Mouse (Mus musculus) midbrain, embryonic 15.5 days (tissue): Measurements from ENCODE around the gene Pan3. TPM values are rescaled to one million over a fixed set of nuclear protein-coding genes. Genes with fewer than 3 reads are reported as not detected.
A peak's percentile ranks its signal among the peaks of the same experiment; 100 is the strongest.
"Not testable (repeated sequence)": the region's sequence is repeated elsewhere in the genome, so short reads cannot be mapped to it uniquely, and the experiment has no call there.

Experiments used
- ATAC-seq: fragments of 200-750 bp; cut with Nextera tagmentation; replicated peaks from 2 replicates; pipeline ENCODE4 v1.8.0; 2017; ENCODE audit warnings: moderate TSS enrichment
- H3K27ac ChIP-seq: fragments of 300-500 bp; sonication (generic); 2 replicates; pipeline ENCODE4 v1.5.1; 2015; ENCODE audit warnings: mild to moderate bottlenecking, inconsistent platforms
- H3K27me3 ChIP-seq: fragments of 300-500 bp; sonication (generic); replicated peaks from 2 replicates; pipeline ENCODE4 v1.6.1; 2015; ENCODE audit warnings: inconsistent platforms
- H3K36me3 ChIP-seq: fragments of 300-500 bp; sonication (generic); replicated peaks from 2 replicates; pipeline ENCODE4 v1.6.1; 2015; ENCODE audit warnings: inconsistent platforms
- H3K4me1 ChIP-seq: fragments of 300-500 bp; sonication (generic); 2 replicates; pipeline ENCODE4 v1.6.1; 2015; ENCODE audit warnings: inconsistent platforms
- H3K4me2 ChIP-seq: fragments of 300-500 bp; sonication (generic); 2 replicates; pipeline ENCODE4 v1.6.1; 2015; ENCODE audit warnings: inconsistent platforms, mild to moderate bottlenecking, moderate library complexity
- H3K4me3 ChIP-seq: fragments of 300-500 bp; sonication (generic); 2 replicates; pipeline ENCODE4 v1.5.1; 2015; ENCODE audit warnings: mild to moderate bottlenecking, inconsistent platforms
- H3K9ac ChIP-seq: fragments of 300-500 bp; sonication (generic); 2 replicates; pipeline ENCODE4 v1.6.1; 2015; ENCODE audit warnings: mild to moderate bottlenecking, inconsistent platforms
- H3K9me3 ChIP-seq: fragments of 300-500 bp; sonication (generic); 2 replicates; pipeline ENCODE4 v1.6.1; 2016; ENCODE audit warnings: inconsistent platforms
- whole genome bisulfite sequencing: fragments of 180-500 bp; shearing (Covaris S2); methylation state at CpG from one replicate; pipeline ENCODE4 v1.1.7; 2015; ENCODE audit warnings: mixed read lengths; 5-methylcytosine and 5-hydroxymethylcytosine counted together
- polyA plus RNA-seq: library from polyadenylated mRNA; unstranded; fragments of >200 nt; fragmentation: Nextera tagmentation; extraction: Ambion mirVana; gene quantifications from 2 replicates; pipeline ENCODE4 v1.2.1, GENCODE M21; 2015

The Pan3 gene
- polyA plus RNA-seq, 1 experiment from 2014 or later = 66.0 TPM

- Histone ChIP-seq H3K4me3 (no peak overlapping the region), H3K36me3 (peaks cover 17% of the 10 kb centered on the region), H3K4me2 (no peak overlapping the region), H3K9ac (no peak overlapping the region), H3K9me3 (no peaks in the 10 kb centered on the region), H3K27ac (no peak overlapping the region), H3K4me1 (no peaks in the 10 kb centered on the region), H3K27me3 (no peaks in the 10 kb centered on the region)
- 72% methylated on average over 11 of the region's 11 CpGs for WGBS
- no peak for ATAC-seq
Observed at GRCm38 (mm10) chr5:147545731-147546241, 115.8 kb downstream of the Pan3 start.

DNA sequence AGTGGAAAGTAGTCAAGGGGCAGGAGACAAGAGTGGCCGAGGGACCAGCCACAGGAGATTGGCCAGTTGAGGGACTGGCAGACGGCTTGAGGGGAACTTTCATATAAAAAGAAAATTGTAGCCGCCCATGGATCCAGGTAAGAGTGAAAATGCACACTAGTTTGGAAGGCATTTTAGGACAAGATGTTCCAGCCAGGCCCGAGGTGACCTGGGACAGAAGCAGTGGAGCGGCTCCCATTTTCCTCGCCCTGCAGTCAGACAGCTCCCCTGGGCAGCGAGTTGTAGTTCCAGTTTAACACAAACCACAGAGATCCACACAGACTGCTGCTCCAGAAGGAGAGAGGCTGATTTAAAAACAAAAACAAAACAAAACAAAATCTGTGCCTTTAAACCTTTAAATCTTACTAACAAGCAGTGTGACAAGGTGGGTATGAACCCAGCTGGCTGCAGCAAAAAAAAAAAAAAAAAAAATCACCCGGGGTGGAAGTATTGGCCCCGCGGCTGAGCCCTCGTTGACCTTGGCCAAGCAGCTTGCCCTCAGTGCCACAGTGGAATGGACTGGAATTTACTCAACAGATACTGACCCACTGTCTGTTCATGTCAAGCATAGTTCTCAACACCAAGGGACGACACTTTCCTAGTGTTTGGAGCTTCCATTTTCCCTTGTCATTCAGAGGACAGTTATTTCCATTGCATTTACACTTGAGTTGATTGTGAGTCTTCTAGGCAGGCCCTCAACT is 119.2 kb downstream of the Pan3 start:
- 90% methylated on average over 12 of the region's 12 CpGs for WGBS
- Histone ChIP-seq H3K27ac (no peak overlapping the region), H3K9me3 (no peaks in the 10 kb centered on the region), H3K36me3 (peaks cover 10% of the 10 kb centered on the region; the same call in 1 of the 2 replicates), H3K9ac (no peak overlapping the region), H3K4me1 (no peaks in the 10 kb centered on the region), H3K27me3 (no peaks in the 10 kb centered on the region), H3K4me3 (no peak overlapping the region), H3K4me2 (no peak overlapping the region)
- ATAC-seq = no peak

DNA sequence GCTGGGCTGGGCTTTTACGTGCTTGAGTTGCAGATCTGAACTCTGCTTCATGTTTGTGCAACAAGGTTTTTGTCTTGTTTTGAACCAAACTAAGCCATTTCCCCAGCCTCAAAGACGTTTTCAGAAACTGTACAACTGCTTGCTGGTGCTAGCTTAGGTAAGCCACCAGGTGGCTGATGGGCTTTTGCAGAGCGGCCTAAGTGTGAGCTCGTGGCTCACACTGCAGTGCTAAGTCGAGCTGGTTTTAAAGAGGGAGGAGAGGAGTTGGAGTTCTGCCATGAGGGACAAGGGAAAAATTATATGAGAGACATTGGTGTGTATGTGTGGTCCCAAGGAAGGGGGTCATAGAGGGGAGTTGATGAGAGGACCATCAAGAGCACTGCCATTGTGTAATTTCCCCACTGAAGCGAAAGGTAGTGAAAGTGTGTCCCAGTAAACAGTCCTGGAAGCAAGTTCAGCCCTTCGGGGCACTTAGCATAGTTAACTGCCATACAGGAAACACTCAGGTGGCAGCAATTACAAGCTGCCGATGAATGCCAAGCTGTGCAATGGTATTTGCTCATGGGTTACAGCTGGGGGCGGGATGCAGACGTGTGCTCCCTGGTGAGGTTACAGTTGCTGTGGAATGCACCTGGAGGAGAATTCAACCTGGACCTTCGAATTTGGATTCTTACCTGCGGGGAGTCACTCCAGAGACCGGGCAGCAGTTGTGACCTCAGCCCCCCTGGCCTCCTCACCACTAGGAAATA is 122.1 kb downstream of the Pan3 start:
- Histone ChIP-seq H3K9ac (no peak overlapping the region), H3K4me2 (no peak overlapping the region), H3K27me3 (no peaks in the 10 kb centered on the region), H3K36me3 (peaks cover 6% of the 10 kb centered on the region; the same call in 1 of the 2 replicates), H3K4me1 (no peaks in the 10 kb centered on the region), H3K4me3 (no peak overlapping the region), H3K27ac (no peak overlapping the region), H3K9me3 (no peaks in the 10 kb centered on the region)
- no peak for ATAC-seq
- WGBS = 90% methylated on average over 13 of the region's 13 CpGs

DNA sequence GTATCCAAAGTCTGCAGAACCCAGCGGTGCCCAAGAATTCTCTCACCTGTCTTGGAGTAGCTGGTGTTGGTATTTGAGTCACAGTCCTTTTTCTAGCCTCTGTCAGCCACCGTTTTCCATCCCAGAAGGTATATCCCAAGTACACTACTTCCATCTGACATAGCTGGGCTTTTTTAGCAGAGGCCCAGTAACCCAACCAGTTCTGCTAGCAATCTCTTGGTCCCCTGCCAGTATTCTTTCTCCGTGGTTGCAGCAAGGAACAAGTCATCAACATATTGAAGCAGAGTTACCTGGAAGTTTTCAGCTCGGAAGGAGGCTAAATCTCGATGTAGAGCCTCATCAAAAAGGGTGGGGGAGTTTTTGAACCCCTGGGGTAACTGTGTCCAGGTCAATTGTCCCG is 127.7 kb downstream of the Pan3 start:
- H3K4me2 ChIP-seq, H3K9ac ChIP-seq, H3K27ac ChIP-seq, H3K27me3 ChIP-seq, ATAC-seq, H3K4me1 ChIP-seq, H3K36me3 ChIP-seq, H3K9me3 ChIP-seq, H3K4me3 ChIP-seq: not testable (repeated sequence)
- WGBS = 77% methylated on average over 6 of the region's 6 CpGs

GRCm38 (mm10) chr5:147563511-147564139 is 133.7 kb downstream of the Pan3 start:
- H3K4me2 ChIP-seq = peak overlapping the region; percentile 31
- H3K36me3 ChIP-seq = no peaks in the 10 kb centered on the region
- peaks cover 4% of the 10 kb centered on the region; the same call in 1 of the 2 replicates for H3K27me3 ChIP-seq
- peaks cover 5% of the 10 kb centered on the region; the same call in 1 of the 2 replicates for H3K4me1 ChIP-seq
- H3K4me3 ChIP-seq = no peak overlapping the region
- H3K27ac ChIP-seq = no peak overlapping the region
- no peak overlapping the region for H3K9ac ChIP-seq
- 36% methylated on average over 18 of the region's 18 CpGs for WGBS
- peak; percentile 30; the same call in 1 of the 2 replicates for ATAC-seq
- no peaks in the 10 kb centered on the region for H3K9me3 ChIP-seq

- WGBS = 23% methylated on average over 16 of the region's 16 CpGs
- ATAC-seq = 0 out of 2 replicates have a peak, but pooled peaks have one; percentile 42
Observed at GRCm38 (mm10) chr5:147564140-147564590, 134.2 kb downstream of the Pan3 start.

DNA sequence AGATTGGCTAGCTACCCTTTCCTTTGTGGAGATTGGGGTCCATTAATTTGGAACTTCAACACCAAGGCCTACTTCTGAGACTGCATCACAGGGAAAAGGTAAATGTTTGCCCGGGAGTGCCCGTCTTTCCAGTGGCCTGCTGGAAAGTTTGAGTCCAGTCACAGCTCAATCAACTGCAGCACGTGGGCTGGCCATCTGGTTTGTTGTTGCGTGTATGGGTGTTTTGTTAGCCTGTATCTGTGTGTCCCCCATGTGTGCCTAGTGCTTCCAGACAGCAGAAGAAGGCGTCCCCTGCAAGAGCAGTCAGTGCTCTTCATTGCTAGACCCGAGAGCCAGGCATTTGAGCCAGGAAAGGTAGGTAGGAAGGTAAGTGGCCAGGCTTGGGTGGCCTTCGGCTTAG is 135.5 kb downstream of the Pan3 start:
- Histone ChIP-seq H3K4me1 (peaks cover 5% of the 10 kb centered on the region; the same call in 1 of the 2 replicates), H3K4me2 (no peak overlapping the region), H3K27me3 (peaks cover 4% of the 10 kb centered on the region; the same call in 1 of the 2 replicates), H3K9ac (no peak overlapping the region), H3K9me3 (no peaks in the 10 kb centered on the region), H3K36me3 (no peaks in the 10 kb centered on the region), H3K4me3 (no peak overlapping the region), H3K27ac (no peak overlapping the region)
- WGBS = 89% methylated on average over 7 of the region's 7 CpGs
- no peak for ATAC-seq

More at GRCm38 (mm10) chr5:147564140-147564590, 134.2 kb downstream of the Pan3 start:
- peak overlapping the region; percentile 31 for H3K4me2 ChIP-seq
- no peak overlapping the region for H3K9ac ChIP-seq
- H3K36me3 ChIP-seq = no peaks in the 10 kb centered on the region
- no peak overlapping the region for H3K27ac ChIP-seq
- H3K27me3 ChIP-seq = peaks cover 4% of the 10 kb centered on the region; the same call in 1 of the 2 replicates
- H3K4me3 ChIP-seq = no peak overlapping the region
- peaks cover 5% of the 10 kb centered on the region; the same call in 1 of the 2 replicates for H3K4me1 ChIP-seq
- H3K9me3 ChIP-seq = no peaks in the 10 kb centered on the region

DNA sequence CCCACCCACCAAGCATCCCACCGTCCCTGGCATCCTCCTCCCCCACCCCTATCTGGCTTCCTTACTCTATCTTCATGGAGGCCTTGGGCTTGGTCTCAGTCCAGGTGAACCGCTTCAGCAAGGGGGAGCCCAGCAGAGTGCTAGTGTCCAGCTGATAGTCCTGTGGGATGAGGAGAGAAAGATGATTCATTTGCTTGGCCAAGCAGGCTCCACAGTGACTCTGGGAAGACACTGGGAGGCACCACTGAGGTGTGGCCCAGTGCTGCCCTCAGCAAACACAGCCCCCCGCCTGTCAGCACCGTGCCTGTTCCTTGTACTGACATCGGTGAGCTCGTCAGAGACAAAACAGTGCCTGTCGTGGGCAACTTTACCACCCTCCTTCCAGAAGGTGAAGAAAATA is 136.4 kb downstream of the Pan3 start:
- no peaks in the 10 kb centered on the region for H3K36me3 ChIP-seq
- no peak overlapping the region for H3K9ac ChIP-seq
- no peak overlapping the region for H3K4me2 ChIP-seq
- no peaks in the 10 kb centered on the region for H3K9me3 ChIP-seq
- peaks cover 4% of the 10 kb centered on the region; the same call in 1 of the 2 replicates for H3K27me3 ChIP-seq
- 77% methylated on average over 7 of the region's 7 CpGs for WGBS
- no peak overlapping the region for H3K27ac ChIP-seq
- no peak overlapping the region for H3K4me3 ChIP-seq
- ATAC-seq = no peak
- peaks cover 5% of the 10 kb centered on the region; the same call in 1 of the 2 replicates for H3K4me1 ChIP-seq

DNA sequence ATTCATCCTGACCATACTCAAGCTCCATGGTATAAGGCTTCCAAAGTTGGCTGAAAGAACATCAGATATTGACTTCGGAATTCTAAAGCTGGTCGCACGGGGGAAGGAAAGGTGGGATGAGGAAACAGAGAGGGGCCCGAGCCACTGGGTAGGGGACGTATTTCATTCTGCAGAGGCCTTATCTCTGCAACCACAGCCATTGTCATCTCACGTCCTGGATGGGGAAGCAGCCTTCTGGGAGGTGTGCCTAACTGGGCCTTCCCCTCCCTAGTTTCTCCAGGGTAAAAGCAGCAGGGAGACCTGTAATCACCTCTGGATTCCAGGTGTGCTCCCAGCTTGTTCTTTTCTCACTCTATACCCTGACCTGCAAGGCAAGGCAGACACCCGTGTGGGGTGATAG is 142.7 kb downstream of the Pan3 start:
- no peak overlapping the region for H3K4me2 ChIP-seq
- H3K9ac ChIP-seq = no peak overlapping the region
- no peaks in the 10 kb centered on the region for H3K4me1 ChIP-seq
- no peaks in the 10 kb centered on the region for H3K27me3 ChIP-seq
- no peaks in the 10 kb centered on the region for H3K36me3 ChIP-seq
- no peak for ATAC-seq
- no peak overlapping the region for H3K27ac ChIP-seq
- 86% methylated on average over 7 of the region's 7 CpGs for WGBS
- no peaks in the 10 kb centered on the region for H3K9me3 ChIP-seq
- H3K4me3 ChIP-seq = no peak overlapping the region

DNA sequence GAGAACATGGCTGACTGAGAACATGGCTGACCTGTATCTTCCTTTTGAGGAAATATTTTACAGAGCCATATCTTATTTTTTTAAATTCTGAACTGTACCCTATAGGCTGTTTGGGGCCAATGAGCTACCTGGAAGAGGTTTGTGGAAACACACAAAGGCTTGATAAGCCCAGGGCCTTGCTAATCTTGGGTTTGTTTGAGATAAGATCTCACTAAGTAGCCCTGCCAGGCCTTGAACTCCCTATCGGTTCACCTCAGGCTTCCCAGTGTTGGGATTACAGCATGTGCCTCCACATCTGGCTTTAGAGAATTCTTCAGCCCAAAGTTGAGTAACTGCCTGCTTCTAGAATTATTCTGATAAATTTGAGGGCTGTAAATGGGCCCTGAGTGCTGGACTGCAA is 143.6 kb downstream of the Pan3 start:
- no peak for ATAC-seq
- Histone ChIP-seq H3K9ac (no peak overlapping the region), H3K9me3 (no peaks in the 10 kb centered on the region), H3K4me2 (no peak overlapping the region), H3K27ac (no peak overlapping the region), H3K27me3 (no peaks in the 10 kb centered on the region), H3K4me3 (no peak overlapping the region), H3K36me3 (no peaks in the 10 kb centered on the region), H3K4me1 (no peaks in the 10 kb centered on the region)
- WGBS = 95% methylated on average over 1 of the region's 1 CpGs

GRCm38 (mm10) chr5:147574517-147574916 is 144.6 kb downstream of the Pan3 start:
- no peaks in the 10 kb centered on the region for H3K36me3 ChIP-seq
- H3K27ac ChIP-seq = no peak overlapping the region
- H3K9me3 ChIP-seq = no peaks in the 10 kb centered on the region
- no peak for ATAC-seq
- no peak overlapping the region for H3K4me2 ChIP-seq
- H3K4me3 ChIP-seq = no peak overlapping the region
- no peak overlapping the region for H3K9ac ChIP-seq
- WGBS = 68% methylated on average over 8 of the region's 8 CpGs
- no peaks in the 10 kb centered on the region for H3K4me1 ChIP-seq
- no peaks in the 10 kb centered on the region for H3K27me3 ChIP-seq

GRCm38 (mm10) chr5:147577003-147577402 is 147.0 kb downstream of the Pan3 start:
- no peak for ATAC-seq
- no peaks in the 10 kb centered on the region for H3K9me3 ChIP-seq
- no peak overlapping the region for H3K4me2 ChIP-seq
- H3K36me3 ChIP-seq = no peaks in the 10 kb centered on the region
- H3K27ac ChIP-seq = no peak overlapping the region
- 90% methylated on average over 6 of the region's 6 CpGs for WGBS
- no peaks in the 10 kb centered on the region for H3K4me1 ChIP-seq
- H3K4me3 ChIP-seq = no peak overlapping the region
- no peak overlapping the region for H3K9ac ChIP-seq
- H3K27me3 ChIP-seq = no peaks in the 10 kb centered on the region
